Mouse (Mus musculus) layer of hippocampus, adult 9-11 months (tissue): Measurements from ENCODE around the gene Inhbc.
"Not testable (repeated sequence)": the region's sequence is repeated elsewhere in the genome, so short reads cannot be mapped to it uniquely, and the experiment has no call there.

ENCODE experiments used
- DNase-seq: peaks from one replicate; pipeline ENCODE4 v3.0.0; 2022

The Inhbc gene

GRCm38 (mm10) chr10:127325454-127326016, 44.7 kb downstream of the Inhbc start:
- DNase-seq: no peak

- DNase-seq: no peak
Observed at GRCm38 (mm10) chr10:127324495-127324894, 45.7 kb downstream of the Inhbc start.

GRCm38 (mm10) chr10:127323131-127323855, 46.9 kb downstream of the Inhbc start:
- no peak for DNase-seq

- DNase-seq: no peak
Observed at GRCm38 (mm10) chr10:127322669-127323068, 47.6 kb downstream of the Inhbc start.

GRCm38 (mm10) chr10:127322178-127322577, 48.1 kb downstream of the Inhbc start:
- no peak for DNase-seq

GRCm38 (mm10) chr10:127321621-127322020, 48.6 kb downstream of the Inhbc start, which contains the start of gene Arhgap9:
Gene Arhgap9 (plus strand): TSS chr10:127321964.
- no peak for DNase-seq

- DNase-seq: no peak
Observed at GRCm38 (mm10) chr10:127319969-127320368, 50.3 kb downstream of the Inhbc start.

GRCm38 (mm10) chr10:127318009-127318408, 52.2 kb downstream of the Inhbc start:
- no peak for DNase-seq

- no peak for DNase-seq
Observed at GRCm38 (mm10) chr10:127317277-127317676, 53.0 kb downstream of the Inhbc start.

GRCm38 (mm10) chr10:127314950-127315349, 55.3 kb downstream of the Inhbc start:
- DNase-seq: not testable (repeated sequence)

- not testable (repeated sequence) for DNase-seq
Observed at GRCm38 (mm10) chr10:127313516-127313915, 56.7 kb downstream of the Inhbc start.

- DNase-seq: no peak
Observed at GRCm38 (mm10) chr10:127312858-127313257, 57.4 kb downstream of the Inhbc start.

GRCm38 (mm10) chr10:127312356-127312676, 57.9 kb downstream of the Inhbc start:
- DNase-seq: peak; percentile 83

GRCm38 (mm10) chr10:127311476-127312355, 58.5 kb downstream of the Inhbc start, which contains the start of gene Mars:
Gene Mars (minus strand): TSS chr10:127311786.
- DNase-seq: peak; percentile 97

- no peak for DNase-seq
Observed at GRCm38 (mm10) chr10:127310523-127311475, 59.4 kb downstream of the Inhbc start.

GRCm38 (mm10) chr10:127309167-127309566, 61.1 kb downstream of the Inhbc start:
- not testable (repeated sequence) for DNase-seq
